Mouse (Mus musculus): ENCODE results near the gene Lifr.

Lifr gene

GRCm38 (mm10) chr15:7157658-7158057, 67.2 kb downstream of the Lifr start:
- DNase-seq (ENCODE audit: low spot score in 2 of 2), result no peak

- DNase-seq (ENCODE audit: low spot score in 2 of 2), result no peak
Observed at GRCm38 (mm10) chr15:7159869-7160268, 69.5 kb downstream of the Lifr start.

GRCm38 (mm10) chr15:7160321-7160720, 69.9 kb downstream of the Lifr start:
- DNase-seq (ENCODE audit: low spot score in 2 of 2), result no peak

DNA sequence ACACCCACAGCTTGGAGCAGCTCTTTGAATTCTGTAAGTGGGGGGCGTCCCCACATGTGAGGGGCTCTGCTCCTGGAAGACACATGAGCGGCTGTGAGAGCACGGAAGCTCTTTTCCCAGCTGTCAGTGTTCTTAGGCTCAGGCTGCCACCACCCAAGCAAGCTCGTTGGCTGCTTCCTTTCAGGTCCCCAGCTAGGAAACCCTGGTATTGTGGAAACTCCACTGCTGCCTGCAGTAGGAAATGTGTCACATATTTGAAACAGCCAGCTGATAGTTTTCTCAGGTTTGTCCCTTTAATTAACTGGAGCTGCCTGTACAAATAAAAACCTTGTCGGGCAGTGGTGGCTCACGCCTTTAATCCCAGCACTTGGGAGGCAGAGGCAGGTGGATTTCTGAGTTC, 73.4 kb downstream of the Lifr start:
- DNase-seq (ENCODE audit: low spot score in 2 of 2), result no peak

DNA sequence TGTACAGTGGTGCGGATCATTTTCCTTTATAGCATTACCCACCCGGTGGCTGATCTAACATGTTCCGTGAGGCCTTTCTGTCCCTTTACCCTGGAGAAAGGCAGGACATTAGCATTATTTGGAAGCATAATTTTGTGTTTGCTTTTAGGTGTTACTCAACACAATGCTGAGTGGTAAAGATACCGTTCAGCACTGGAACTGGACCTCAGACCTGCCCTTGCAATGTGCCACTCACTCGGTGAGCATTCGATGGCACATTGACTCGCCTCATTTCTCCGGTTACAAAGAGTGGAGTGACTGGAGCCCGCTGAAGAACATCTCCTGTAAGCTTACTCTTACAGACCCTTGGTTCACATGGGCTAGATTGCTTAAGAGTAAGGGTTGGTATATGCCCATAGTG, 76.3 kb downstream of the Lifr start:
- no peak for DNase-seq (ENCODE audit: low spot score in 2 of 2)

DNA sequence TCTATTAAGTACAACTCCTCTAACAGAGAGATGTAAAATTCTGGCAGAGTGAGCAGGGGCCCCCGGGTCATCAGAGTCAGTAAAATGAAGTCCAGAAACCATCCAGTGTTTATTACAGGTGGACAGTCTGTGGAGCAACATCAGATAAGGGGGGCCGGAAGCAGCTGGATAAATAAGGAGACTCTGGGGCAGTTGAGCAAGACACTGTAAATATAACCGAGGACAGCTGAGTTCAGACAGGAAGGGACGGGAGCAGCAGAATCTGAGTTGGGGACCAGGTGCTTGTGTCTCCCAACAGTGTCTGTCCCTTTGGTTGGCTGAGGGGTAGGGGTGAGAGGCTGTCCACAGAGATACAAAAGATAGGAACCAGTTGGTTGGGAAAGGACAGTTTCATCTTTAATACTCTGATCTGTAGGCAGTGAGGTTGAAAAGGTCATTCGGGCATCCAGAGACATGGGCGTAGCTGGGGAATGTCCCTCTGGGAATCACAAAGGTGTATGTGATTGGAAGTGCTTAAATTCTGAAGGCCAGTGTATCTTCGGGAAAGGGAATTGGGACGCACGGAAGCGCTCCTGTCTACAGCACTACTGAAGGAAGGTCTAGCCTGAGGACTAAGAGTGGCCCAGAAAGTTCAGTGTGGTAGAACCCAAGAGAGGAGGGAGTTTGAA, 77.0 kb downstream of the Lifr start:
- no peak for DNase-seq (ENCODE audit: low spot score in 2 of 2)

DNA sequence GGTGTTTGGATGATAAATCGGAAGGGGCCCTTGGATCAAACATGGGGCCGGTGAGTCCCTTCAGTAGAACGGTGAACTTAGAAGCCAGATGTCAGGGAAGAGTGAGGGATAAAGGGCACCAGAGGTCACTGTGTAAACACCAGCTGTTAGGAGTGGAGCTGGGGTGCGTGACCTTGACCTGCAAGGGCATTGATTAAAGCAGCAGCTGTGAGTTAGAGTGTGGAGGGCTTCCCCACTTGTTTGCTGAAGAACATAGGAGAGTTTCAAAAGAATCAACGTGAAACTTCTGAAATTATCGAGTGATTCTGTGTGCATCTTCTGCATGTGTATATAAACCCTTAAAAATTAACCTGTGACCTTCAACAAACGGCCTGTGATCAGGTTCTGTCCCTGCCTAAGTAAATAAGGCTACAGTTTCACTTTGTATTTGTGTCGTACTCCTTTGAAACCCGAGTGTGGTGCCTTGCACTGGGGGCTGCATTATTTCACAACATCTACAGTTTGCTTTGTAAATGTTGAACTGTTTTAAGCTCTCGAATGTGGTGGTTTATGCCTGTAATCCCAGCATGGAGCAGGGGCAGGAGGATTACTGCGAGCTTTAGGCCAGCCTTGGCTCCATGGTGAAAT, 77.6 kb downstream of the Lifr start:
- no peak for DNase-seq (ENCODE audit: low spot score in 2 of 2)

DNA sequence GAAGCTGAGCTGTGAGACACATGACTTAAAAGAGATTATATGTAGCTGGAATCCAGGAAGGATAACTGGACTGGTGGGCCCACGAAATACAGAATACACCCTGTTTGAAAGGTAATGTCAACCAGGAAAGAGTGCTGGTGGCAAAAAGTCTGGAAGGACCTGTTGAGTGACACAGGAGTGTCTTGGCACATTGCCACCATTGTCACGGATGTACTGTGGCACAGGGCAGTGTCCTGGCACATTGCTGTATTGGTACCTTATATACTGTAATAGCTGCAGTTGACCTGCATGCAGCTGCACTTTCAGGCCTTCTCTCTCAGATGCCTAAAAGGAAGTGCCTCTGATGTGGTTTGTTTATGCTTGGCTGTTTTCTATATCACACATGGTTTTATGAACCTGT, 82.5 kb downstream of the Lifr start:
- DNase-seq (ENCODE audit: low spot score in 2 of 2), result peak in 1 of 2 experiments; percentile 14

DNA sequence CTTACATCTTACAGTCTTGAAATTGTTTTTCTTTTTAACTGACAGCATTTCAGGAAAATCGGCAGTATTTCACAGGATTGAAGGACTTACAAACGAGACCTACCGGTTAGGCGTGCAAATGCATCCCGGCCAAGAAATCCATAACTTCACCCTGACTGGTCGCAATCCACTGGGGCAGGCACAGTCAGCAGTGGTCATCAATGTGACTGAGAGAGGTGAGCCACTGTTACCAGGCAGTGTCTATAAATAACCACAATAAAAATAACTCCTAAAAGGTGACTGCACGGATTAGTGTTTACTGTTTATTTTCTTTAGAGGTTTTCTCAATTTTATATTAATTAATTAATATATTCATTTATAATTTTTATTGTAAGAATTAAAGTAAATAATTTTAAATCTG, 82.9 kb downstream of the Lifr start:
- no peak for DNase-seq (ENCODE audit: low spot score in 2 of 2)

DNA sequence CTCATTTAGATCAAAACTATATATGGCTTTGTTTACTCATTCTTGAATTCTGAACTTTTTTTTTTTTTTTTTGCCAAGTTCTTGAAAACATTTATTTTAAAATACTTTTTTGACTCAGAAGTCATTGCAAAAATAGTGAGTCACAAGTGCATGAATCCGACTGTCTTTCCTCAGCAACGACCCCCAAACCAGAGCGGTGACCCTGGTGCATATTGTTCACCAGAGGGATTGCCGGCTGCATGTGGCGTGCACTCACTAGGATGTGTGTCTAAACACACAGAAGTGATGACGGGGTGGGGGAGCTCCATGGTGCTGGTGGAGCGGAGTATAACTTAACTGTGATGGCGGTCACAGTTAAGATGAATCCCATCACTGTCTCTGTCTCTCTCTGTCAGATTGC, 83.4 kb downstream of the Lifr start:
- DNase-seq (ENCODE audit: low spot score in 2 of 2), result no peak

DNA sequence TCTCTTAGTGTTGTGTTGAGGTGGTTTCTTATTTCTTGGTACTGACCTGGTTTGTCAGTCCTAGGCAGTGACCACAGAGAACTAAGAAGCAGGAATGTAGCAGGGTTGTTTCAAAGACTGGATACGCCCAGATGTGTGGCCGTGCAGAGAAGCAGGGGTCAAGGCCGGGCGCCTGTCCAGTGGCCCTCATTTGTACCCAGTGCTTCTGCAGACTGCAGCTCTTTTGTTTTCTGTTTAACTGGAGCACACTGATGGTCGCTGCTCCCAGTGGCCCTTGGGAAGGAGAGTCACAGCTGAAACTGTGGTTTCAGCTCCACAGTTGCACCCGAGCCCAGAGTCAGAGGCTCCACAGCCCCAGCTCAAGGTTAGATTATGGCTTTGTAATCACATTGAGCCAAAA, 90.2 kb downstream of the Lifr start:
- DNase-seq (ENCODE audit: low spot score in 2 of 2), result no peak

GRCm38 (mm10) chr15:7187682-7188081, 97.3 kb downstream of the Lifr start:
- DNase-seq (ENCODE audit: low spot score in 2 of 2), result no peak

- DNase-seq (ENCODE audit: low spot score in 2 of 2), result no peak
Observed at GRCm38 (mm10) chr15:7189678-7190454, 99.5 kb downstream of the Lifr start.

- no peak for DNase-seq (ENCODE audit: low spot score in 2 of 2)
Observed at GRCm38 (mm10) chr15:7191074-7191473, 100.7 kb downstream of the Lifr start.

GRCm38 (mm10) chr15:7192582-7192981, 102.2 kb downstream of the Lifr start:
- no peak for DNase-seq (ENCODE audit: low spot score in 2 of 2)

DNA sequence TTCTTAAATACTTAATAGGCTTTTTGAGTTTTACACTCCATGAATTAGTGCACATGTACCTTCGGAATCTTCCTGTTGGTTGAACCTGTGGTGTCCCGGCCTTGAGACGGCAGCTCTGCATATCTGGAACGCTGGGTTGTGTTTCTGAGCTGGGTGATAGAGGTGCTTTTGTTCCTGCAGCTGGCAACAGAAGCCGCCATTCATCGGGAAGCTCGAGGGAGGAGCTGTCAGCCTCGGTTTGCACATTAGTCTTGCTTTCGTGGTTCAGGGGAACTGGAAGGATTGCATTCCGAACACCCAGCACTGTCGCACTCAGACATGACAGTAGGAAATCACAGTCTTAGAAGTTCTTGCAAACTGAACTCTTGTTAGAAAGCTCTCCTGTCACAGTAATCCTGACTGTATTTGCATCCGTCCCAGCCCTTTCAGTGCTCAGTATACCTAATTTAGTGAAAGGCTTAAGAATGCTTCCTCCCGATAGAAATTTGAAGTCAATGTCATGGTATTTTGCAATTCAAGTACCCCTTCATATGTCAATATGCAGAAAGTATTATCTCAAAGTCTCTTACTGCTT, 103.8 kb downstream of the Lifr start:
- no peak for DNase-seq (ENCODE audit: low spot score in 2 of 2)

DNA sequence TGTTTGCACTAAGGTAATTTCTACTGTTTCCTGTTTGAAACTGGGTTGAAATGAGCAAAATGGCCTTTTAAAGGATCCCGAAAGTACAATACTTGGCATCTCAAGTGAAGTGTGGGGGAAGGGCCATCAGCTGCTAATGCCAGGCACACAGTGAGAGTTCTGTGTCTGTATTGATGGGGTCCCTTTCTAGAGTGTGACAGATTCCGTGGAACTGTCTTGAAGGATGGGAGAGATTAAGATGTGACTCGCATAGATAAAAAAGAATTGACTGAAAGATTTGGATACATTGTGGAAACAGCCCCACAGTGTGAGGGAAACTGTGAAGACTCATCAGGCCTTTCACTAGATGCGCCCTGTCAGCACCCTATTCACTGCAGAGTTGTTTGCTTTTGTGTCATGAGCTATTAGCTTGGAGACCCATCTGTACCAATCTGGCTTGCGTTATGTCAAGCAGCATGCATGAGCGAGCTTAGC, 104.4 kb downstream of the Lifr start:
- no peak for DNase-seq (ENCODE audit: low spot score in 2 of 2)

- no peak for DNase-seq (ENCODE audit: low spot score in 2 of 2)
Observed at GRCm38 (mm10) chr15:7197652-7198445, 107.4 kb downstream of the Lifr start.

DNA sequence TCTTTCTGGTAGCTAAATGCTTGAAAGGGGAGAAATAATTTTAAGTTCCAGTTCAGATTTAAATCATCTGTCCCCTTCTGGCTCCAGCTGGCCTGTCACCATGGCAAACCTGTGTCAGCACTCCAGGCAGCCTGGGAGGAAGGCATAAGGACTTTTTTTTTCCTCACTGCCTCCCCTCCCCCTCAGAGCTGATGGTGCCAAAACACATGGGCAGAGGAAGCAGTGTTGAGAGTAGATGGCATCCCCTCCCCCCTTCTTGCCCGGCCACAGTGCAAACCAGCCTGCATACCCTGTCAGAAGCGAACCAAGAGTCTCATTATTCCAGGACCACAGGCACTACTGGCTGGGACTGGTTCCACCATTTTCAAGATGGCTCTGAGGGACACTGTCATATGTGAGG, 108.4 kb downstream of the Lifr start:
- no peak for DNase-seq (ENCODE audit: low spot score in 2 of 2)

- no peak for DNase-seq (ENCODE audit: low spot score in 2 of 2)
Observed at GRCm38 (mm10) chr15:7200286-7200685, 109.9 kb downstream of the Lifr start.
